Mouse (Mus musculus) thymus, postnatal 14 days (tissue): Measurements from ENCODE around the gene Vma21.

Source experiments
- DNase-seq: peaks from one replicate; pipeline ENCODE4 v3.0.0; 2021

Vma21 gene

GRCm38 (mm10) chrX:71815631-71816345 is at the start of gene Vma21:
Gene Vma21 (plus strand): TSS chrX:71815924.
- DNase-seq: no peak

DNA sequence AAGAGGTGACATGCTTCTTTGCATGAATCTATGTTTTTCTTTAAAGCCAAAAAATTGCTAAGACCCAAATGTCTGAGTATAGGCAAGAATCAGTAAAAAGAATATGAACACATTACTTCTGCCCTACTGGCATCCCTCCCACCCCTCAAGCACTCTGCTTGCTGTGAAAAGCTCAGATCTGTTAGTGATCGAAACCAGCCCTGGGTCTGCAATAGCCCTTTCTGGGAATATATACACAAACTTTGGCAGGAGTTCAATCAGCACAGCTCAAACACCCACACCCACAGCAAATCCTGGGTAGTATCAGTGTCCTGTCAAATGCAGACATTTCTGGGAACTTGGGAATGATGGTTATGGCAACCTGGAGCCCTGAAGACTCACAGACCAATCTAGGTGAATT is 47.8 kb upstream of the Vma21 start:
- DNase-seq: no peak

GRCm38 (mm10) chrX:71791106-71791505 is 24.6 kb upstream of the Vma21 start:
- DNase-seq: no peak

GRCm38 (mm10) chrX:71797766-71798165 is 18.0 kb upstream of the Vma21 start:
- DNase-seq: no peak

- DNase-seq: no peak
Measured at GRCm38 (mm10) chrX:71798883-71799282, 16.8 kb upstream of the Vma21 start.

DNA sequence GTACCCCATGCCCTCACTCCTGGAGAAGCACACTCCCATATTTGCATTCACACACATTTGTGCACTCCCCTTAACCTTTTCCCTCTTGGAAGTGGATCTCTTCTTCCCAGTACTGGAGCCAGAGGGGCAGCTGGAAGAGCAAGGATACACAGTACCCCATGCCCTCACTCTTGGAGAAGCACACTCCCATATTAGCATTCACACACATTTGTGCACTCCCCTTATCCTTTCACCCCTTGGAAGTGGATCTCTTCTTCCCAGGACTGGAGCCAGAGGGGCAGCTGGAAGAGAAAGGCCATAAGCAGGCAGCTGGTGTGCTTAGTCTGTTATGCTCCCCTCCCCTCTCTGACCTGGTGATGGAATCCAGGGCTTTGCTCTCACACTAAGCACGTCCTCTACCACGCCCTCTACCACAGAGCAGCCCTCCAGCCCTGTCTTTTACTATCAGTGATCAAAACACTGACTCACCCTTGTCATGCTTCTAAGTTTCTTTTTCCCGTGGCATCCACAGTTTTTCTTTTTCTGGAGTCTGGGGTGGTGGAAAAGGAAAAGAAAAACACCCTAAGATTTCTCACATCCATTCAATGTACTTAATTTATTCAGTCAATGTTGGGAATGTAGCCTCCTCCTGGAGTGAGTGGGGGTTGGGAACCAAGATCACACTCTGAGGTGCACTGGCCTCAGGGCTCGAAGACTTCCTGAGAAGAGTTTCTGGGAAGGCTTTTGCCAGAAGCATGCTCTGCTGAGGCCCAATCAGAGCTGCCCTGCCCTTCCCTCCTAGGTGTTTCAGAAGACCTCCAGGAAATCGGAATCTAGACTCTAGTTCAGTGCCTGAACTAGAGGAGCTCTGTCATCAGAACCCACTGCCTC is 3.5 kb upstream of the Vma21 start:
- no peak for DNase-seq

- peak; percentile 84 for DNase-seq
Measured at GRCm38 (mm10) chrX:71816401-71816857, 705 bp downstream of the Vma21 start.

- DNase-seq: no peak
Measured at GRCm38 (mm10) chrX:71816931-71817361, 1.2 kb downstream of the Vma21 start.

DNA sequence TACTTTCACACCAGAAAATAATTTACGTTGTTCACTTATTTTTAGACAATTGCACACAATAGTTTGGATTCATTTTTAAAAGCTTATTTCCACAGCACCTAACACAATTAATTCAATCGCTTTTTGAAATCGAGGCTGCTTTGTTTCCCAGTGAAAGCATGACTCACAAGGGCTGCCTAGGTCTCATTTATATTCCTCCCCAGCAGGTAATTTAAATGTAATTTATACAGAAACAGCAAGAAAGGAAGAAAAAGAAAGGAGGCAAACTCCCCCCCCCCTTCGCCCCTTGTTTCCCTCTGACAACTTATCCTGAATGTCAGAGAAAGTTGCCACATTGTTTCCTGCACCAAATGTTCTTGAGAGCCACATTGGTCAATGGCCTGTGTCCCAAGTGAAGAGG is 23.2 kb downstream of the Vma21 start:
- DNase-seq: no peak

GRCm38 (mm10) chrX:71846696-71847095 is 31.0 kb downstream of the Vma21 start:
- DNase-seq: no peak

- no peak for DNase-seq
Measured at GRCm38 (mm10) chrX:71853798-71854197, 38.1 kb downstream of the Vma21 start.
